Mouse (Mus musculus) hindbrain, embryonic 16.5 days (tissue): Measurements from ENCODE around the gene Blvra. TPM values are rescaled to one million over a fixed set of nuclear protein-coding genes. Genes with fewer than 3 reads are reported as not detected.
A peak's percentile ranks its signal among the peaks of the same experiment; 100 is the strongest.
"Not testable (repeated sequence)": the region's sequence is repeated elsewhere in the genome, so short reads cannot be mapped to it uniquely, and the experiment has no call there.

Experiments used
- ATAC-seq: fragments of 200-750 bp; cut with Nextera tagmentation; 2 replicates; pipeline ENCODE4 v1.8.0; 2017; ENCODE audit warnings: moderate TSS enrichment, moderate library complexity
- H3K27ac ChIP-seq: fragments of 300-500 bp; sonication (generic); 2 replicates; pipeline ENCODE4 v1.5.1; 2014; ENCODE audit warnings: low read depth, mild to moderate bottlenecking, control low read depth, low read length, moderate library complexity
- H3K27me3 ChIP-seq: fragments of 300-500 bp; sonication (generic); replicated peaks from 2 replicates; pipeline ENCODE4 v1.6.1; 2014; ENCODE audit warnings: low read length; ENCODE audit not compliant: control insufficient read depth, insufficient read depth
- H3K36me3 ChIP-seq: fragments of 300-500 bp; sonication (generic); 2 replicates; pipeline ENCODE4 v1.6.1; 2014; ENCODE audit warnings: mild to moderate bottlenecking, low read length, moderate library complexity, mixed read lengths; ENCODE audit not compliant: control insufficient read depth, insufficient read depth
- H3K4me1 ChIP-seq: fragments of 300-500 bp; sonication (generic); 2 replicates; pipeline ENCODE4 v1.6.1; 2014; ENCODE audit warnings: low read depth, low read length; ENCODE audit not compliant: control insufficient read depth, insufficient read depth
- H3K4me2 ChIP-seq: fragments of 300-500 bp; sonication (generic); 2 replicates; pipeline ENCODE4 v1.6.1; 2014; ENCODE audit warnings: mild to moderate bottlenecking, low read length, control low read depth, moderate library complexity
- H3K4me3 ChIP-seq: fragments of 300-500 bp; sonication (generic); 2 replicates; pipeline ENCODE4 v1.5.1; 2014; ENCODE audit warnings: mild to moderate bottlenecking, low read length, control low read depth, moderate library complexity
- H3K9ac ChIP-seq: fragments of 300-500 bp; sonication (generic); 2 replicates; pipeline ENCODE4 v1.6.1; 2014; ENCODE audit warnings: low read depth, mild to moderate bottlenecking, control low read depth, low read length, moderate library complexity
- H3K9me3 ChIP-seq: fragments of 300-500 bp; sonication (generic); 2 replicates; pipeline ENCODE4 v1.6.1; 2014; ENCODE audit warnings: mild to moderate bottlenecking, low read length, moderate library complexity; ENCODE audit not compliant: control insufficient read depth
- WGBS: fragments of 180-500 bp; shearing (Covaris S2); extraction: QIAGEN DNeasy Blood & Tissue Kit; methylation state at CpG from one replicate; pipeline ENCODE4 v1.1.7; 2014; 5-methylcytosine and 5-hydroxymethylcytosine counted together
- polyA plus RNA-seq: library from polyadenylated mRNA; unstranded; fragments of >200 nt; fragmentation: Nextera tagmentation; extraction: Ambion mirVana; gene quantifications from 2 replicates; pipeline ENCODE4 v1.2.1, GENCODE M21; 2015

Blvra gene
- polyA plus RNA-seq, 1 experiment from 2014 or later = 30.4 TPM

DNA sequence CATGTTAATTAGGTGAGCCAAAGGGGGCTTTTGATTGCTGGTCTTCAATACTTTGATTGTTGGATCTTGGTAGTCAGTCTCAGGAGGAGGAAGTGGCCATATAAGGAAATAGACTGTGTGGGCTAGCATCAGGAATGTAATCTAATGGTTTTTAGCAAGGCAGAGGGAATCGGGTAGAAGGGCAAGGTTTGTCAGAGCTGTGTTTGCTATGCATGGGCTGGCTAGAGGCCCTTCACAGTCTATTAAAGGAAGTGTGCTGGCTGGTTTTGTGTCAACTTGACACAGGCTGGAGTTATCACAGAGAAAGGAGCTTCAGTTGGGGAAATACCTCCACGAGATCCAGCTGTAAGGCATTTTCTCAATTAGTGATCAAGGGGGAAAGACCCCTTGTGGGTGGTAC lies 8.6 kb downstream of the Blvra start:
- H3K4me3 ChIP-seq, H3K27ac ChIP-seq, H3K4me1 ChIP-seq, H3K27me3 ChIP-seq, ATAC-seq, H3K9ac ChIP-seq, H3K36me3 ChIP-seq, H3K9me3 ChIP-seq, H3K4me2 ChIP-seq: not testable (repeated sequence)
- 81% methylated on average over 2 of the region's 2 CpGs for WGBS

DNA sequence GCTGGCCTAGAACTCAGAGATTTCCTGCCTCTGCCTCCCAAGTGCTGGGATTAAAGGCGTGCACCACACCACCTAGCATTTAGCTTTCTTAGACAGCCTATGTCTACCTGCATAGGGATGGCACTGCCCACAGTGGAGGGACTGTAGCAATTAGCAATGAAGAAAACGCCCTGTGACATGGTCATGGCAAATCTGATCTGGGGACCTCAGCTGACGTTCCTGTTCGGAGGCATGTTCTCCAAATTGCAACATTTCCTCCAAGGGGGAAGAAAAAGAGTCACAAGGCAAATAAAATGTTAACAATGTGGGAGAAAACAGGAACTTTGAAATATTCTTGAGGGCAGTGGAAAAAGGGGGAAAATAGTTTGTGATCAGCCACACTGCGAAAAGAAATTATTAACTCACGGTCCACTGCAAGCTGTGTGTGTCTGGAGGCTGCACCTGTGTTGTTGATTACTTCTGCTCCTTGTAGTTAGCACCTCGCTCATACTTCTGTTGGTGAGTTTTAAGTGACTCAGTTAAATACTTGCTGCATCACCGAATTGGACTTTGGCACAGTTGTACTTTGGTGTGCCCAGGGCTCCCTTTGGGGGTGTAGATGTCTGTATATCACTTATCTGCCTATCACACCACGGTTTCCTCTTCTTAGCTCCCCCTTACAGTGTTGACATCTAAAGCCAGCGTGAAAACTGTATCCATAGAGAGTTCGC lies 9.6 kb downstream of the Blvra start:
- no peak overlapping the region for H3K27ac ChIP-seq
- H3K4me3 ChIP-seq = no peak overlapping the region
- no peak for ATAC-seq
- H3K4me2 ChIP-seq = no peak overlapping the region
- H3K36me3 ChIP-seq = no peaks in the 10 kb centered on the region
- no peaks in the 10 kb centered on the region for H3K27me3 ChIP-seq
- no peaks in the 10 kb centered on the region for H3K4me1 ChIP-seq
- no peaks in the 10 kb centered on the region for H3K9me3 ChIP-seq
- 92% methylated on average over 11 of the region's 11 CpGs for WGBS
- H3K9ac ChIP-seq = no peak overlapping the region

DNA sequence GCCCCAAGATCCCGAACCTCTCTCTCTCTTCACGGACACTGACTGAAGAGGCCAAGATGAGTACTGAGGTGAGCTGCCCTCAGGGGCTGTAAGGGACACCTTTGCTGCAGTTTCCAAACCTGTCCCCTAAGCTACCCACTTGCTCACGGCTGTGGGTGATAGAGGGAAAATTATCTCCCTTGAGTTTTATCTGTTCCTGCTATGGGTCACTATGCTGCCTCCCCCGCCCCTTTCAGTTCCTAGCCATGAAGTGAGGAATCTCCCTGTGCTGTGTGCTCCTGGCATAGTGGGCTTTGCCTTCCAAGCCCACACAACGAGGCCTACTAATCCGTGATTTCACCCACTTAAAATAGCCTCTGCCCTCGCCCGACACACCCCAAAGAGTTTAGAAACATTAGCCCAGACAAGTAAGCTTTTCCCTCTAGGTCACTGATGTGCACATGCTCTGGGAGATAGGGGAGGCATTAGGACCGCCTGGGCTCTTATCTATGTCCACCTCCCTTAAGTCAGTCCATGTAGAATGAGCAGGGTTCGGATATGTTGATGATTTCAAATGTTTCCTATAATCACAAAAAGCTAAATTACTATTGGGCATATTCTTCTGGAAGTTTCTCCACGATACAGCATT lies 10.2 kb downstream of the Blvra start:
- WGBS = 92% methylated on average over 11 of the region's 11 CpGs

DNA sequence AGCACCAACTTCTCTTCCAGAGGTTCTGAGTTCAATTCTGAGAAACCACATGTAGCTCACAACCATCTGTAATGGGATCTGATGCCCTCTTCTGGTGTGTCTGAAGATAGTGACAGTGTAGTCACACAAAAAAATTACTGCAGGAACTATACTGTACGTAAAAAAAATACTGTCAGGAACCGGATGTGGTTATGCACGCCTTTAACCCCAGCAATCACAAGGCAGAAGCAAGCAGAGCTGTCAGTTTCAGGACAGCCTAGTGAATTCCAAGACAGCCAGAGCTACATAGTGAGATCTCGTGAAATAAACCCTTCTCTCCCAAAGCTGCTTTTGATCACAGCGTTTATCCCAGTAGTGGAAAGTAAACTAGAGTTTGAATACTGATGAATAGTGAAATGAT lies 15.8 kb downstream of the Blvra start:
- H3K4me1 ChIP-seq = no peaks in the 10 kb centered on the region
- no peak overlapping the region for H3K4me3 ChIP-seq
- no peaks in the 10 kb centered on the region for H3K27me3 ChIP-seq
- ATAC-seq = no peak
- H3K4me2 ChIP-seq = no peak overlapping the region
- no peaks in the 10 kb centered on the region for H3K9me3 ChIP-seq
- H3K27ac ChIP-seq = no peak overlapping the region
- H3K9ac ChIP-seq = no peak overlapping the region
- H3K36me3 ChIP-seq = peaks cover 3% of the 10 kb centered on the region; the same call in 1 of the 2 replicates
- 93% methylated on average over 5 of the region's 5 CpGs for WGBS

More for the DNA sequence above, 10.2 kb downstream of the Blvra start:
- Histone ChIP-seq H3K4me2 (no peak overlapping the region), H3K36me3 (no peaks in the 10 kb centered on the region), H3K4me3 (no peak overlapping the region), H3K9me3 (no peaks in the 10 kb centered on the region), H3K27ac (no peak overlapping the region), H3K4me1 (no peaks in the 10 kb centered on the region), H3K9ac (no peak overlapping the region), H3K27me3 (no peaks in the 10 kb centered on the region)
- no peak for ATAC-seq

DNA sequence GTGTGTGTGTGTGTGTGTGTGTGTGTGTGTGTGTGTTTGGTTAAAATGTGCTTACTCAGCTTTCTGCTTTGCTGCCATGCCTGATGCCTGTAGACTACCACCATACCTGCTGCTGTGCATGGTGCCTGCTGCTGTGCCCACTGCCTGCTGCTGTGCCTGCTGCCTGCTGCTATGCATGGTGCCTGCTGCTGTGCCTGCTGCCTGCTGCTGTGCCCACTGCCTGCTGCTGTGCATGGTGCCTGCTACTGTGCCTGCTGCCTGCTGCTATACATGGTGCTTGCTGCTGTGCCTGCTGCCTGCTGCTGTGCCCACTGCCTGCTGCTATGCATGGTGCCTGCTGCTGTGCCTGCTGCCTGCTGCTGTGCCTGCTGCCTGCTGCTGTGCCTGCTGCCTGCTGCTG lies 19.7 kb downstream of the Blvra start:
- H3K27me3 ChIP-seq, H3K27ac ChIP-seq, H3K36me3 ChIP-seq, H3K4me2 ChIP-seq, H3K9me3 ChIP-seq, H3K4me3 ChIP-seq, H3K4me1 ChIP-seq, H3K9ac ChIP-seq, ATAC-seq: not testable (repeated sequence)

DNA sequence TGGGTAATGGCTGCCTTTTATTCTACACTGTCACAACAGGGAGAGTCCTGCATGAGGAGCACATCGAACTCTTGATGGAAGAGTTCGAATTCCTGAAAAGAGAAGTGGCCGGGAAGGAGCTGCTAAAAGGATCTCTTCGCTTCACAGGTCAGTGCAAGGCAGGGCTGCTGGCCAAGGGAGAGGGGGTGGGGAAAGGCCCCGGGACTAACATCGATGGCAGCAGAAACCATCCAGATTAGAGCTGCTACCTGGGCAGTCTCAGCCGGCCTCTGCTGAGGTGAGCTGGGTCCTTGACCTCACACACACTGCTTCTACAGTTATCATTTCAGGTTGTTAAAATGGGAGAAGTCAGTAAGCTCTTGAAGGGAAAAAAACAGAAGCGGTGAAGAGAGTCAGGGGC lies 21.5 kb downstream of the Blvra start:
- H3K9me3 ChIP-seq = no peaks in the 10 kb centered on the region
- H3K4me3 ChIP-seq = no peak overlapping the region
- no peaks in the 10 kb centered on the region for H3K27me3 ChIP-seq
- no peak for ATAC-seq
- no peak overlapping the region for H3K27ac ChIP-seq
- 69% methylated on average over 8 of the region's 8 CpGs for WGBS
- H3K4me1 ChIP-seq = no peaks in the 10 kb centered on the region
- H3K4me2 ChIP-seq = no peak overlapping the region
- H3K36me3 ChIP-seq = no peaks in the 10 kb centered on the region
- no peak overlapping the region for H3K9ac ChIP-seq

DNA sequence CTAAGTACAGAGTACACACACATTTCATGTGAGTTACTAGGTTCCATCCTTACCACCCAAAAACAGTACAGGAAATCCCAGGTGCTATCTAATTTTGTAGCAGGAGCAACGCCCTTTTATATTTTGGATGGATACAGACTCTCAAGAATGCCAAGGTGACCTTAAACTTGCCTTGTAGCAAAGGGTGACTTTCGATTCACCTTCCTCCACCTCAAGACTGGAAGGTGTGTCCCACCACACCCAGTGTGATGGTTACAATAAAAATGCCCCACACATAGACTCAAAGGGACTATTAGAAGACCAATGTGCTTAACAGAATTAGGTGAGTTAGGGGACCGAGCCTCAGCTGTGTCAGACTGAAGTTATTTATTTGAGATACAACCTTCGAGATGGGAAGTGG lies 38.5 kb downstream of the Blvra start:
- H3K4me3 ChIP-seq = no peak overlapping the region
- no peak overlapping the region for H3K4me2 ChIP-seq
- no peaks in the 10 kb centered on the region for H3K27me3 ChIP-seq
- H3K36me3 ChIP-seq = no peaks in the 10 kb centered on the region
- no peaks in the 10 kb centered on the region for H3K9me3 ChIP-seq
- no peak overlapping the region for H3K27ac ChIP-seq
- no peak overlapping the region for H3K9ac ChIP-seq
- no peaks in the 10 kb centered on the region for H3K4me1 ChIP-seq
- ATAC-seq = no peak
- 91% methylated on average over 4 of the region's 4 CpGs for WGBS

DNA sequence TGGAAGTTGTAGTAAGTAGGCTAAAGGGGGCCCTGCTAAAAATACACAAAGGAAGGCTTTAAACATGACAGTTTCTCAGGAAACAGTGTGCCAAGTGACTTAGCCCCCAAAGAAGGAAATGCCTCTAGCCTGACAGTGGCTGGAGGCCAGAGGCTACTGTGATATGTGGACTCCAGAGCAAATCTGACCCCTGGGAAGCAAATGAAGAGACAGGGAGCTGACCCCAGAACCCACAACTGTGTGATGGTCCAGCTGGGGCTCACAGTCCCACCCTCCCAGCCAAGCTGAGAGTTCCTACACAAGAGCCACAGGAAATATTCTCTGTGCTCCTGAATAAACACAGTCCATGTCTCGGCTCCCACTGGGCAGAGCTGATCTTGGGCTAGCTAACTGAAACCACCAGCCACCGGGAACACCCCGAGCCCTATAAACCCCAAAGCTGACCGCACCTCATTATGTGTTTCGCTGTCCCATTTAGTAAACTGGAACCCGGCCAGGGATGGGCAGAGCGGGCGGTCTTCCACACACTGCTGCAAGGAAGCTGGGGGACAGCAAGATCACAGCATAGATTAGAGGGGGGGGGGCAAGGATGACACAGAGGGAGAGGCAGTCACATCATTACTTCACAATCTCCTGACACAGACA lies 51.2 kb downstream of the Blvra start:
- no peaks in the 10 kb centered on the region for H3K4me1 ChIP-seq
- H3K4me3 ChIP-seq = no peak overlapping the region
- no peaks in the 10 kb centered on the region for H3K9me3 ChIP-seq
- WGBS = 77% methylated on average over 8 of the region's 8 CpGs
- H3K36me3 ChIP-seq = no peaks in the 10 kb centered on the region; the same call in 1 of the 2 replicates
- no peak for ATAC-seq
- no peak overlapping the region for H3K9ac ChIP-seq
- no peak overlapping the region for H3K4me2 ChIP-seq
- no peaks in the 10 kb centered on the region for H3K27me3 ChIP-seq
- H3K27ac ChIP-seq = 0 out of 2 replicates have a peak overlapping the region, but pooled peaks have one; percentile 44

DNA sequence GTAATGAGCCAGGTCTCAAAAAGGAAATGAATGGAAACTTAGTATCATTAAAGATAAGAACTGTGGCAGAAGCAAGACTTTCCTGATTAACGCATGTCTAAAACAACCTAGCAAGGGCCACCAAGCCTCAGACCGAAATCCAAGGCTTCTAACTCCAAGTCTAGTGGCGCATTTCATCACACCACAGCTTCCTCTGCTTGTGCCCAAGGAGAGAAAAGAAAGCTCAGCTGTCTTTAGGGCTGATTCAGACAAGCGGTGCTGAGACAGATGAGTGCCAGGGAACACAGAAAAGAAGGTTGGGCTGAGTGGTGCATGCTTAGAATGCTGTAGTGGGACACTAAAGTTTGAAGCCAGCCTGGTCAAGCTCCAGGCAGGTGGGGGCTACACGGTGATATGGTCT lies 58.5 kb downstream of the Blvra start:
- H3K4me1 ChIP-seq = peaks cover 3% of the 10 kb centered on the region; the same call in 1 of the 2 replicates
- 82% methylated on average over 5 of the region's 5 CpGs for WGBS
- H3K9ac ChIP-seq = no peak overlapping the region
- no peak for ATAC-seq
- H3K36me3 ChIP-seq = no peaks in the 10 kb centered on the region
- no peaks in the 10 kb centered on the region for H3K27me3 ChIP-seq
- no peak overlapping the region for H3K27ac ChIP-seq
- no peak overlapping the region for H3K4me3 ChIP-seq
- H3K9me3 ChIP-seq = no peaks in the 10 kb centered on the region
- no peak overlapping the region for H3K4me2 ChIP-seq
